Mouse (Mus musculus) brain, embryonic 18.5 days (tissue): Measurements from ENCODE around the gene Epyc.
"Not testable (repeated sequence)": the region's sequence is repeated elsewhere in the genome, so short reads cannot be mapped to it uniquely, and the experiment has no call there.

ENCODE experiments used
- DNase-seq: peaks from one replicate; pipeline ENCODE4 v3.0.0-alpha.2; 2012; ENCODE audit warnings: low read depth, low spot score

Epyc gene

DNA sequence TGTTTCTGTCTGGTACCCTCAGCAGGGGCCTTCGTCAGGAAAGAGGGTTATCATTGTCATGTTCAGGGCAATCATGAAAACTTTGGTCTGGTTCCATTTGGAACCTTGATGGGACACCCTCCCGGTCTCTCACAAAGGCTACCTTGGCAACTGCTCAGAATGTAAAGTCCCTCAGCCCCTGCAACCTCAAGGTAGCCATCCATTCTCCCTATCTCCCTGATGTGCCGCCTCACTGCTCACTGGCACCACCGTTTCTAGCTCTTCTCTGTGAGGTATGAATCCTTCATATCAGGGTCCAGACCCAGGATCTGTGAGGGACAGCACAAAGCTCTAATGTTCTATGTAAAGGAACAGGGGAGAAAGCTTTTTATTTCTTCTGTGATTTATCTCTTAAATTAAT, 70.7 kb downstream of the Epyc start:
- no peak for DNase-seq

DNA sequence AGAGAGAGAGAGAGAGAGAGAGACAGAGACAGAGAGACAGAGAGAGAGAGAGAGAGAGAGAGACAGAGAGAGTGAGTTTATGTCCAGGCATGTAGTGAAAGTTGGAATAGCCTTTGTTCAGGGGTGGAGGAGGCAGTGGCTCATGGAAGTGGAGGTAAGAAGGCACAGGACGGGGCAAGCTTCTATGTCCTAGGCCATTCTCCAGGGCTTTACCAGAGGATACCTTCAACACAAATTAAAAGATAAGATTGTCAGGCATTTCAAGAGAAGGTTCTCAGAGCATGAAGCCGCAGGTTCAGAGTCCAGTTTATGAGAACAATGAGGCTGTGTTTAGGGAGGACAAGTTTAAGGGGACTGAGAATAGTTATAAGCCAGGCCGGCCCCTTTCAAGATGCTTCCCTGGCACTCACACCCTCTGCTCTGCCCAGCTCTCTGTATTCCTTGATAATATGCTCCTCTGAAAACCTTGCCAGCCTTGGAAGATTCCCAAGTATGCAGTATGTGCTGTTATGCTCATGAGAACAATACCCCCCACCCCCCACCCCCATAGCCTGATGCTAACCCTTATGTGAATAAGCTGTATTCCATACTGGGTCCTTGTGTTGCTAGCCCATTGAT, 71.5 kb downstream of the Epyc start:
- DNase-seq = no peak

DNA sequence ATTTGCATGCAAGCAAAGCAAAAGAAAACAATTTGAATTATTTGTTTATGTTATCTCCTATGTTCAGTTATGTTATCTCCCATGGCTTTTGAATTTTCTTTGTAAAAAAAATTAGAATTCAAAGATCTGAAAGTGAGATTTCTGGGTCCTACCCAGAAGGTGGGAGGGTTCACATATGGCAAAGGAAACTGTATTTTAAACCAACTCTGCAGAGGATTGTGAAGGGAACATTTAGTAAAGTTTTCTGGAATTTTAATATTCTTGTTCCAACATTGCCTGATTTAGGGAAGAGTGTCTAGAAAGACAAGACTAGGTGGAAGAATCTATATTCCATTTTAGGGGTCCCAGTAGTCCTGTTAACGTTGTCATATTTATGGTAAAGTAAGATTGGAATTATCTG, 73.4 kb downstream of the Epyc start:
- DNase-seq = no peak

DNA sequence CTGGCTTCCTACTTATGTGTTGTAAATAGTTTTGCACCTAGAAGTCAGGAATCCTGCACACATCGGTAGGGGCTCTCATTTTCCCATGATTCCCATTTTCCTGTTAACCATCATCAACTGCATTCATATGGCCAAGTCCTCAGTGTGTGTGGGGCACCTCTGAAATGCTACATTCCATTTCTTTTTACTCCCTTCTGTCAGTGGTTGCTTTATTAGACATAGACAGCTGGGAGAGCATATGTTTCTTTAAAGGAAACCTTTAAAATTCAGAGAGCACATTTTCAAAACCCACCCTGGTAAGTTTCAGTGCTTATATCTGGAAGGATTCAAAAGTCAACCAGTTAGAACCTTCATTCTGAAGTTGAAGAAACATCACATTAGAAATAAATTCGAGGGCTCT, 74.2 kb downstream of the Epyc start:
- DNase-seq = no peak

DNA sequence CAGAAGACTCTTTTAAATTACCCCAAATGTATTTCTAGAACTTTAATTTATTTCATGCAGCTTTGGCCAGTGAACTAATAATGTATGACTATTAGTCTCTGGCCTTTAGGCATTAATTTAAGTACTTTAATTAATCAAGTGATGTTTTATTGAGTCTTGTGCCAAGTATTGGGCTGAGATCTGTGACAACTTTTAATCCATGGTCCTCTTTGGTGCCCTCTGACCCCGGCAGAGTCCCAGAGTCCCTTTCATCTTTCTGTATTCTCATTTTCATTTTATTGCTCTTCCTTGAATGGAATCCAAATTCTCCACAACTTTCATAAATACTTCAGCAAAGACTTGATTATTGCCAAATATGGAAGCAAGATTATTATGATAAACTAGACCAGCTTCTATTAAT, 76.8 kb downstream of the Epyc start:
- no peak for DNase-seq

DNA sequence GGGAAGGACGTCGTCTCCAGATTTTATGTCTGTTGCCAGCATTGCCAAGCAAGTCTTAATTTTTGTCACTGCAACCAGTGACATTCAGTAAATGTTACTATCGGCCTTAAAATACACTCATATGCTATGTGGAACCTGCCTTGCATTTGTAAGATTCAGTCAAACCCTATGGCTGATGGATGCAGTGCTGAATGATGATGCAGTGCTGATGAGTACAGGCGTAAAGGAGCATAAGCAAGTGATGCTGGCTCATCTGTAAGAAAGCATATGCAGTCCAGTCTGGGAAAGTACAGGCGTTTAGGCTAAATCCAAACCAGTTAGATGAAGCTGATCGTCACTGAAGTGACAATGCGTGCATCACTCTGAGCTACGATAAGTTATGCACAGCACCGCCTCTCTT, 78.8 kb downstream of the Epyc start:
- DNase-seq = no peak

DNA sequence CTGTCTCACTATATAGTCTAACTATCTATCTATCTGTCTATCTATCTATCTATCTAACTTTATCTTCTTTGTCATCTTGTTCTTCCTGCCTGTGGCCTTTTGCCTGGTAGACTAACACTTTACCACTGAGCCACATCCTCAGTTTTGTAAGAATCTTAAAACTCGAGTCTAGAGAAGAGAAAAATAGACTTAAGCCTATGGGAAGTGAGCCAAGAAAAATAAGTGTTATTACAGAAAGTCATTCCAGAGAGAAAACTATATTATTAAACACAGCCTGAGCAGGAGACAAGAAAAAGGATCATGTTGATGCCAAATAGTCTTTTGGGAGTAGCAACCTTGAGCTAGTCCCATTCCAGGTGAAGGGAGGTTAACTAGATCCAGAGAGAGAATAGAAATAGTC, 82.1 kb downstream of the Epyc start:
- no peak for DNase-seq

DNA sequence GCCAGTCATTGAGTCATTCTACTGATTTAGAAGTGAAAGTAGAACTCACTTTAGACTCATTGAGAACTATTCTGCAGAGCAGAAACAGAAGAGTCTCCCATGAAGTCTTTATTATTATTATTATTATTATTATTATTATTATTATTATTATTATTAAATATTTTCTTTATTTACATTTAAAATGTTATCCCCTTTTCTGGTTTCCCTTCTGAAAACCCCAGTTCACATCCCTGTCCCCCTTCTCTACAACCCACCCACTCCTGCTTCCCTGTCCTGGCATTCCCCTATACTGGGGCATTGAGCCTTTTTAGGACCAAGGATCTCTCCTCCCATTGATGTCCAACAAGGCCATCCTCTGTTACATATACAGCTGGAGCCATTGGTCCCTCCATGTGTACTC, 82.8 kb downstream of the Epyc start, which contains the start of gene C030005K15Rik:
TSS of gene C030005K15Rik (minus strand) at position 101 of the 400 bp plus-strand sequence.
- DNase-seq = not testable (repeated sequence)
